Mouse (Mus musculus): Measurements from ENCODE around the gene Mid1. TPM values are rescaled to one million over a fixed set of nuclear protein-coding genes. Genes with fewer than 3 reads are reported as not detected.
"Not testable (repeated sequence)": the region's sequence is repeated elsewhere in the genome, so short reads cannot be mapped to it uniquely, and the experiment has no call there.

Mid1 gene
- total RNA-seq, 2 experiments from 2014 or later, result 2.6 to 6.4 TPM

DNA sequence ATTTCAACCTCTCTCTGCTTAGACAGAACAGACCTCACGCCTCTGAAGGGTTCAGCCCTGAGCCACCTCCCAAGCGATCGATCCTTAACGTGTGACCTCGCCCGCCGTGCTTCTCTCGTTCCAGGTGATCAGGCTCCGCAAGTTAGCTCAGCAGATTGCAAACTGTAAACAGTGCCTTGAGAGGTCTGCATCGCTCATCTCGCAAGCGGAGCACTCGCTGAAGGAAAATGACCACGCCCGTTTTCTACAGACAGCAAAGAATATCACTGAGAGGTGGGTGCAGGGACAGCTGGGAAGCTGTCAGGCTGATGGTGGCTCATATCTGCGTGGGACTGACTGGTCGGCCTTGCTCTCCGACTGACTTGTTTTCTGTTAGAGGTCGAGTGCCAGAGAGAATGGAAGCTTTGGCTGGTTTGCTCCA lies 296.8 kb downstream of the Mid1 start:
- intact Hi-C loops (cut with DNase I), result loop anchor here (5.0 kb wide), 1 partner anchor 99 kb away; no protein-coding TSS in a partner anchor
- DNase-seq (ENCODE audit: low spot score), result peak; percentile 46

DNA sequence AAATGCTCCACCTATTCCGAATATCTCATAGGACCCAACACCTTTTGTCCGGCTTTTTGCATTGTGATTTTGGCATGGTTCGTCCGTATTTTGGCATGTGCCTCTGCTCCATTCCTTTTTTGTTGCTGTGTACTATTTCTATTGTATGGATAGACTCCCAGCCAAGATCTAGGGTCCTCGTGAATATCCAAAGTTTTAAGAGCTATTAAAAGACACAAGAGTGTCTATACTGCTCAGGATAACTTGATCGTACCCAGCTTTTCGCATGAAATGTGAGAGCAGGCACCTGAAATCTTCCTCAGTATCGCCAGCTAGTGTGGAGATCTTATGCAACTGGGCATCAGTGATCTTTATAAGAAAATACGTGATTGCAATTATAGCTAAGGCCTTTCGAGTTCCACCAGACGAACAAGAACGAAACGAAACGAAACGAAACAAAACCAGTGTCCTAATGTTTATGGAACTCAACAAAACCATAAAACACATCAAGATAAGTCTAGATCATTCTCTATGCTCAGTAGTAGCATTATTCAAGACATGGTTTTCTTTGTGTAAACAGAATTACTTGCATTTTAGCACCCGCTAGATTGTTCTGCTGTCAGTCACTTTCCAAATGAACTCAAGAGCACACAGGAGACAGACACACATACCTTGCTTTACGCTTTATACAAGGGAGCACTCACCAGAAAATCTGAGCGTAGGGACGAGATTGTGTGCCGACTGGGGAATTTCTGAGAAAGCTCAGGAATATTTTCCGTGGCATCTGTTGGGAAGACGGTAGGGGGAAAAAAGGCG lies 297.8 kb downstream of the Mid1 start:
- intact Hi-C loops (cut with DNase I), result loop anchor here (5.0 kb wide), 1 partner anchor 101 kb away; no protein-coding TSS in a partner anchor

DNA sequence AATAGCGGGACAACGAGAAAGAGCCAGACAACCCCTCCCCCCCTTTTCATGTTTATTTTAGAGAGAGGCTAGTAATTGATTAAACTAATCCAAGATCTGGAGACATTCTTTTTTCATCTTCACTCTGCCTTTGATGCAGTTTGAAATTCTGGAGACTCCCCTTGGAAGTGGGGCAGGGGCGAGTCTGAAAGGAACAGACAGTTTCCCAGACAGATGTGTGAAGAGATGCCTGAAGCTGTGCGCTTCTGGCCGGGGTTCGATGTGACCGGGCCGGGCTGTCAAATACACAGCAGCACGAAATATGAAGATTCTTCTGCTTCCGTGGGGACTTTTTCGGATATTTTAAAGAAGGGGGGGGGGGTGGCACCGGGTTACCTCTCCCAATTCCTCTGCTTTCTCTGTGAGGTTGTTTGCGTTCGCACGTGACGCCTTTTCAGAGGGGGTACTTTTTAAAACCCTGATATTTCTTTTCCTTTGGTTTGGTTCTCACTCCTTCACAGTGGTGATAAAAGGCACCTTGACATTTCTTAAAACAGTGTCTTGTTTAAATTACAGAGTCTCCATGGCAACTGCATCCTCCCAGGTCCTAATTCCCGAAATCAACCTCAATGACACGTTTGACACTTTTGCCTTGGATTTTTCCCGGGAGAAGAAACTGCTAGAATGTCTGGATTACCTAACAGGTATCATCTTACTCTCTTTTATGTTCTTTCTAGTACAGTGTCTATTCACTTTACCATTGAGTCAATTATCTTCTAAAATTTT lies 298.6 kb downstream of the Mid1 start:
- DNase-seq (ENCODE audit: low spot score), result peak; percentile 10
- intact Hi-C loops (cut with DNase I), result loop anchor here (5.0 kb wide), 1 partner anchor 101 kb away; no protein-coding TSS in a partner anchor

More for the DNA sequence above, 297.8 kb downstream of the Mid1 start:
- peak; percentile 1 for DNase-seq (ENCODE audit: low spot score)

DNA sequence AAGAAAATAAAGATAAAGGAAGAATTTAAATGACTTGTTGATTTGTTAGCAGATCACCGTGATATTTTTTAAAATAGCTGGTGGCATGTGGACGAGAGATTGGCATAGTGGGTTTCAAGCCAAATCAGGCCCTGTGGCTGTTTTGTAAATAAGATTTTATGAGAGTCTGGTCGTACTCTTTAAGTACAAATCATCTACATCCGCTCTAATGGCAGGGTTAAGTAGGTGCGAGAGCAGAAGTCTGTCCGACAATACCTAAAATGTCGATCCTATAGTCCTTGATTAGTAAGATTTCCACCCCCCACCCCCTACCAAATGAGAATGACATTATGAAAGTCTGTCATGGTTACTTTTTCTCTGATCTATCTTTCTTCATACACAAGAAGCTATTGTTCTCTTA lies 299.3 kb downstream of the Mid1 start:
- intact Hi-C loops (cut with DNase I), result loop anchor here (5.0 kb wide), 1 partner anchor 102 kb away; no protein-coding TSS in a partner anchor
- DNase-seq (ENCODE audit: low spot score), result not testable (repeated sequence)

DNA sequence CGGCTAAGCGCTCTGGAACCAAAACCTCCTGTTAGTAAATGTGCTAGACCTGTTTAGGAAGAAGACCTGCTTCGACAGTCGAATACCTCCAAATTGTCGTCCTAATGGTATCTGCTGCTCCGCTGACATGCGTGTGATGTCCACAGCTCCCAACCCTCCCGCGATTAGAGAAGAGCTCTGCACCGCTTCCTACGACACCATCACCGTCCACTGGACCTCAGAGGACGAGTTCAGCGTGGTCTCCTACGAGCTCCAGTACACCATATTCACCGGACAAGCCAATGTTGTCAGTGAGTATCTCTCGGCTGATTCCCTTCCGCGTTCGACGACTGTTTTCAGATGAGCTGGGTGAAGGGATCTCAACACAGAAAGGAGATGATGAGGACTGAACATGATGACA lies 299.9 kb downstream of the Mid1 start:
- peak; percentile 26 for DNase-seq (ENCODE audit: low spot score)
- intact Hi-C loops (cut with DNase I), result loop anchor here (5.0 kb wide), 1 partner anchor 103 kb away; no protein-coding TSS in a partner anchor

DNA sequence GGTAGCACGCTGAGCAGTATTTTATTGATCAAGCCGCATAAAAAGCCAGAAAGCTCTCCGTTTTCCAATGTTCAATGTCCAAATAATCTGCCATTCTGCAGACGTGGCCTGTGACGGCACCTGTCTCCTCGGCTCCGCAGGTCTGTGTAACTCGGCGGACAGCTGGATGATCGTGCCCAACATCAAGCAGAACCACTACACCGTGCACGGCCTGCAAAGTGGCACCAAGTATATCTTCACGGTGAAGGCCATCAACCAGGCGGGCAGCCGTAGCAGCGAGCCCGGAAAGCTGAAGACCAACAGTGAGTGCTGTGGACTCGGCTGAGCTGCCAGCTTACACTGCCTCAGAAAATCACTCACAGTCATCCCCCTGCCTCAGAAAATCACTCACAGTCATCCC lies 300.8 kb downstream of the Mid1 start:
- DNase-seq (ENCODE audit: low spot score), result peak; percentile 50
- intact Hi-C loops (cut with DNase I), result loop anchor here (1.0 kb wide), 1 partner anchor 69 kb away; no protein-coding TSS in a partner anchor

DNA sequence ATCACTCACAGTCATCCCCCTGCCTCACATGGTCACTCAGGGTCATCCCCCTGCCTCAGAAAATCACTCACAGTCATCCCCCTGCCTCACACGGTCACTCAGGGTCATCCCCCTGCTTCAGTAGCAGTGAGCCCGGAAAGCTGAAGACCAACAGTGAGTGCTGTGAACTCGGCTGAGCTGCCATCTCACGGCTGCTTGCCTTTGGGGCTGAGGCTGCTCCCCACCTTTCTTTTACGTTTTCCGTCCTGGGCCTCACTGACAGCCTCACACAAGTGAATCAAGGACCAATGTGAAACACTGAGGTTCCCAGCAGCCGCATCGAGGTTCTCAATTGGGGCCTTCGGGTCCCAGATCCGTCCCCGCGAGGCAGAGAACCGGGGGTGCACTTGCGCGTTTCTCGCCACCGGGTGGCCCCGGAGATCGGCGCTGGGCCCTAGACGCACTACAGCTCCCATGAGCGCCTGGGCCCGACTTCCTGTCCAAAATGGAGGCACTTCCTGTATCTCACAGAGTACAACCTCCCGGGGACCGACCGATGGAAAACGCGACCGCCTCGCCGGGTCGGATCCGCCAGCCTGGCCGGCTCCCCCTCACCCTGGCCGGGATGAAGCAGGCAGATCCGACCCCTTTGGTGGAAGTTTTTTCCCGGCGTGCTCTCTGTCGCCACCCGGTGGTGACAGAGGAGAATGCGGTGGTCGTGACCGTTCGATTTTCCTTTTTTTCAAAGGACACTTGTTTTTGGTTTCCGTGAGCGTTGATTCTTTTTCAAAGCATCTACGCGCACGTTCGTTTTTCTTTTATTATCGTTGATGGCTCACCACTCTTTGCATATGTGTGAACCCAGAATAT lies 301.7 kb downstream of the Mid1 start:
- intact Hi-C loops (cut with DNase I), result loop anchor here (1.0 kb wide), 1 partner anchor 70 kb away; no protein-coding TSS in a partner anchor
- peak; percentile 86 for DNase-seq (ENCODE audit: low spot score)

DNA sequence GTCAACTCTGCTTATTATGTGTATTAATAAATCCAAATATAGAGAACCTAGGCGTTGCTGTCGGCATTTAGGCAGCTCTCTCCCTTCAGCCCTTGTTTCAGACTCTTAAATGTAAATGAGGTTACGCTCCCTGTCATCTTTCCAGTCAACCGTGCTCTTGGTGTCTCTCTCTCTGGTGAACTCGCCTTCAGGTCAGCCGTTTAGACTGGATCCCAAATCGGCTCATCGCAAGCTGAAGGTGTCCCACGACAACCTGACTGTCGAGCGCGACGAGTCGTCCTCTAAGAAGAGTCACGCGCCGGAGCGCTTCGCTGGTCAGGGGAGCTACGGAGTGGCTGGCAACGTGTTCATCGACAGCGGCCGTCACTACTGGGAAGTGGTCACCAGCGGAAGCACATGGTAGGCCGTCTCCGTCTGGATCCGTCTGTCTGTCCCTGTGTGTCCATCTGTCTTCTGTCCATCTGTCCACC lies 302.4 kb downstream of the Mid1 start:
- intact Hi-C loops (cut with DNase I), result not testable (repeated sequence)
- peak; percentile 55 for DNase-seq (ENCODE audit: low spot score)

DNA sequence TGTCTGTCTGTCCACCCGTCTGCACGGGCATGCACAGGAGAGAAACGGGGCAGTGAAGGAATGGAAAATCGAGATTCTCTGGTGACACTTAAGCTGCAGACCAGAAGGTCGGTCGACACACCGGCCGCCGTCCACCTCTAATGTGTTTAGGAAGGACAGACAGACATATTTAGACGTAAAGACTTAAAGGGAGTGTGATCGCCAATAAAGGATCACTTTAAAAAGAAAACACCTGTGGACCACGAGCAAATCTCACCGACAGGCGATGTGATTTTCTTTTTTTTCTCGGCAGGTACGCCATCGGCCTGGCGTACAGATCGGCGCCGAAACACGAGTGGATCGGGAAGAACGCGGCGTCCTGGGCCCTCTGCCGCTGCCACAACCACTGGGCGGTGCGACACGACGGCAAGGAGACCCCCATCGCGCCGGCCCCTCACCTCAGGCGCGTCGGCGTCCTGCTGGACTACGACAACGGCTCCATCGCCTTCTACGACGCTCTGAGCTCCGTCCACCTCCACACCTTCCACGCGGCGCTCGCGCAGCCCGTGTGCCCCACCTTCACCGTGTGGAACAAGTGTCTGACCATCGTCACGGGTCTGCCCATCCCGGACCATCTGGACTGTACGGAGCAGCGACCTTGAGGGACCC lies 303.7 kb downstream of the Mid1 start:
- intact Hi-C loops (cut with DNase I), result not testable (repeated sequence)
- peak; percentile 37 for DNase-seq (ENCODE audit: low spot score)

DNA sequence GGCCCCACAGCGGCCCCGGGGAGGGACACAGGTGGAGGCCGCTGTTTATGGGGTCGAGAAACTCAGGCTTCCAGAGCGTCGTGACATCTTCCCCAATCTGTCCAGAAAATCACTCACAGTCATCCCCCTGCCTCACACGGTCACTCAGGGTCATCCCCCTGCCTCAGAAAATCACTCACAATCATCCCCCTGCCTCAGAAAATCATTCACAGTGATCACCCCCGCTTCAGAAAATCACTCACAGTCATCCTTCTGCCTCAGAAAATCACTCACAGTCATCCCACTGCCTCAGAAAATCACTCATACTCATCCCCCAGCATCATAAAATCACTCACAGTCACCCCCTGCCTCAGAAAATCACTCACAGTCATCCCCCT lies 304.2 kb downstream of the Mid1 start:
- peak; percentile 34 for DNase-seq (ENCODE audit: low spot score)
- intact Hi-C loops (cut with DNase I), result not testable (repeated sequence)

DNA sequence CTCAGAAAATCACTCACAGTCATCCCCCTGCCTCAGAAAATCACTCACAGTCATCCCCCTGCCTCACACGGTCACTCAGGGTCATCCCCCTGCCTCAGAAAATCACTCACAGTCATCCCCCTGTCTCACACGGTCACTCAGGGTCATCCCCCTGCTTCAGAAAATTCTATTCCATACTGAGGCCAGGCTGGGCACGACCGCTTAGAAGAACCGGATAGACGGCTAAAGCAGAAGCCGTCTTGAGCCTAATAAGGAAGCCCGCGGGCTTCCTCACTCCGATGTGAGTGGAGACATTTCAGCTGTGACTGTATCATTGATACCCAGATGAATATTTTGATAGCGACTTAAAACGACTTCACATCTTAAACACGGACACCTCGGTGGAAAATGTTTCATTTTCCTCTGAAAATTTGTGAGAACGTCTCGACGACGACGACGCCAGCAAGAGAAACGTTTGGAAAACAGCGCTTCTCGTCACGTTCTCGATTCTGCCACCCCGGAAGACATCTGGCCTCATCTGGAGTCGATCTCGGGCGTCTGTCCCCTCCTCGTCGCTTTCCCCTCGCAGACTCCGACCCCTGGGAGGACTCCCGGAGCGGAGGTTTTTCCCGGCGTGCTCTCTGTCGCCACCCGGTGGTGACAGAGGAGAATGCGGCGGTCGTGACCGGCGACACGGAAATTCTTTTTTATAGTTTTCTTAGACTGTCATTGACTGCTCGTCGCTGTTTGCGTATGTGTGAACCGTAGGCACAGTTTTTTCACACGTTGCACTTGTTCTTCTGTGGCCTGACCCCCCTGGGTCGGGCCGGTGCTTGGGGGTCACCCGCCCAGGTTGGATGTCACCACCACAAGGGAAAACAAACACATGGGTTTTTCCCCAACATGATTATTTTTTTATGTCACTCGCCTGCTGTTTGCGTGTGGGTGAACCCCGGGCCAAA lies 305.0 kb downstream of the Mid1 start:
- intact Hi-C loops (cut with DNase I), result not testable (repeated sequence)

DNA sequence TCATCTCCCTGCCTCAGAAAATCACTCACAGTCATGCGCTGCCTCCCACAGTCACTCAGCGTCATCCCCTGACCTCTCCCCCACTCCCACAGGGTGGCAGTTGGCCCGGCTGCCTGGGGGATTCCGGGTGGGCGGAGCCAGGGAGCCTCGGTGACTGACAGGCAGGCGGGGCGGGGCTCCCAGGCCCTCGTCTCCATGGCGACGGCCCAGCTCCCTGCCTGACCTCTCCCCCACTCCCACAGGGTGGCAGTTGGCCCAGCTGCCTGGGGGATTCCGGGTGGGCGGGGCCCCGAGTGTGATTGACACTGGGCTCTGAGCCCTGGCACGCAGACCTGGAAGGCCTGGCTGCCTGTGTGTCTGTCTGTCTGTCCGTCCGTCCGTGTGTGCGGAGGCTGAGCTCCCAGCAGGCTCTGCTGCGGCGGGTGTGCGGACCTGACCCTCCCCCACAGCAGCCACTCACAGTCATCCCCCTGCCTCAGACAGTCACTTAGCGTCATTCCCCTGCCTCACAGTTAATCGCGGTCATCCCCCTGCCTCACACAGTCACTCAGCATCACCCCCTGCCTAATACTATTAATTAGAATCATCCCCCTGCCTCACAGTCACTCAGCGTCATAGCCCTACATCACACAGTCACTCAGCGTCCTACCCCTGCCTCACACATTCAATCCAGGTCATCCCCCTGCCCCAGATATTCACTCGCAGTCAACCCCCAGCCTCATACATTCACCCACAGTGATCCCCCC lies 306.3 kb downstream of the Mid1 start:
- intact Hi-C loops (cut with DNase I), result not testable (repeated sequence)
- peak; percentile 100 for DNase-seq (ENCODE audit: low spot score)

More for the DNA sequence above, 305.0 kb downstream of the Mid1 start:
- peak; percentile 66 for DNase-seq (ENCODE audit: low spot score)

DNA sequence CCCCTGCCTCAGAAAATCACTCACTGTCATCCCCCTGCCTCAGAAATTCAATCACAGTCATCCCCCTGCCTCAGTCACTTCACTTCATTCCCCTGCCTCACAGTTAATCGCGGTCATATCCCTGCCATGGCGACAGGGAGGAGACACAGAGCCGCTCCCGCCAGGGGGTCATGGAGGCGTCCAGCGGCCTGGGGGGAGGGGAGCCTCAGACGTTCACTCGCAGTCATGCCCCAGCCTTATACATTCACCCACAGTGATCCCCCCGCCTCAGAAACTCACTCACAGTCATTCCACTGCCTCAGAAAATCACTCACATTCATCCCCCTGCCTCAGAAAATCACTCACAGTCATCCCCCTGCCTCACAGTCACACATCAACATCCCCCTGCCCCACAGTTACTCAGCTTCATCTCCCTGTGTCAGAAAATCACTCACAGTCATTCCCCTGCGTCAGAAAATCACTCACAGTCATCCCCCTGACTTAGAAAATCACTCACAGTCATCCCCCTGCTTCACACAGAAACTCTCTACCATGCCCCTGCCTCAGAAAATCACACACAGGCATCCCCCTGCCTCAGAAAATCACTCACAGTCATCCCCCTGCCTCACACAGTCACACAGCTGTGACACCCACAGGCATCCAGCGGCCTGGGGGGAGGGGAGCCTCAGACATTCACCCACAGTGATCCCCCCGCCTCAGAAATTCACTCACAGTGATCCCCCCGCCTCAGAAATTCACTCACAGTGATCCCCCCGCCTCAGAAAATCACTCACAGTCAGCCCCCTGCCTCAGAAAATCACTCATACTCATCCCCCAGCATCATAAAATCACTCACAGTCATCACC lies 307.3 kb downstream of the Mid1 start:
- intact Hi-C loops (cut with DNase I), result loop anchor here (2.0 kb wide), 1 partner anchor 16 kb away; the partner anchor contains the start of gene Gm21887
- not testable (repeated sequence) for DNase-seq (ENCODE audit: low spot score)

DNA sequence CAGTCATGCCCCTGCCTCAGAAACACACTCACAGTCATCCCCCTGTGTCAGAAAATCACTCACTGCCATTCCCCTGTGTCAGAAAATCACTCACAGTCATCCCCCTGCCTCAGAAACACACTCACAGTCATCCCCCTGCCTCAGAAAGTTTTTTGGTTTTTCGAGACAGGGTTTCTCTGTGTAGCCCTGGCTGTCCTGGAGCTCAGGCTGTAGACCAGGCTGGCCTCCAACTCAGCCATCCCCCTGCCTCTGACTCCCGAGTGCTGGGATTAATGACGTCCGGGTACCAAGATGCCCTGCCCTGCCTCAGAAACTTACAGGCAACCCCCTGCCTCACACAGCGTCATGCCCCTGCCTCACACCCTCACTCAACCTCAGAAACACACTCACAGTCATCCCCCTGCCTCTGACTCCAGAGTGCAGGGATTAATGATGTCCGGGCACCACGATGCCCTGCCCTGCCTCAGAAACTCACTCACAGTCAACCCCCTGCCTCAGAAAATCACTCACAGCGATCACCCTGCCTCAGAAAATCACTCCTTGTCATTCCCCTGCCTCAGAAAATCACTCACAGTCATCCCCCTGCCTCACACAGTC lies 308.1 kb downstream of the Mid1 start:
- not testable (repeated sequence) for DNase-seq (ENCODE audit: low spot score)
- intact Hi-C loops (cut with DNase I), result loop anchor here (2.0 kb wide), 1 partner anchor 16 kb away; the partner anchor contains the start of gene Gm21887

DNA sequence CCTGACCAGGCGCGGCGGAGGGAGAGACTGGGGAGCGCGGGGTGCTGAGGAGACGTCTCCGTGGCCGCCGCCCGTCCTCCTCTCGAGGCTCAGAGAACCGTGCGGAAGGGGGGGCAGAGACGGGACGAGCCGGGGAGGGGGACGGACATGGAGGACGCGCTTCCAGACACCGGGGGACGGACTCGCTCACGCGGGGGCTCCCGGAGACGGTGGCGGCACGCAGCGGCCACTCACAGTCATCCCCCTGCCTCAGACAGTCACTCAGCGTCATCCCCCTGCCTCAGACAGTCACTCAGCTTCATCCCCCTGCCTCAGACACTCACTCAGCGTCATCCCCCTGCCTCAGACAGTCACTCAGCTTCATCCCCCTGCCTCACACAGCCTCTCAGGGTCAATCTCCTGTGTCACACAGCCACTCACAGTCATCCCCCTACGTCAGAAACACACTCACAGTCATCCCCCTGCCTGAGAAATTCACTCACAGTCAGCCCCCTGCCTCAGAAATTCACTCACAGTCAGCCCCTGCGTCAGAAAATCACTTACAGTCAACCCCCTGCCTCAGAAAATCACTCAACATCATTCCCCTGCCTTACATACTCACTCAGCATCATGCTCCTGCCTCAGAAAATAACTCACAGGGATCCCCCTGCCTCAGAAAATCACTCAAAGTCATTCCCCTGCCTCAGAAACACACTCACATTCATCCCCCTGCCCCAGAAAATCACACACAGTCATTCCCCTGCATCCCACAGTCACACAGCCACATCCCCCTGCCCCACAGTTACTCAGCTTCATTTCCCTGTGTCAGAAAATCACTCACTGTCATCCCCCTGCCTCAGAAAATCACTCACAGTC lies 309.2 kb downstream of the Mid1 start:
- peak; percentile 61 for DNase-seq (ENCODE audit: low spot score)
- intact Hi-C loops (cut with DNase I), result not testable (repeated sequence)
